In the genomic region with DNA sequence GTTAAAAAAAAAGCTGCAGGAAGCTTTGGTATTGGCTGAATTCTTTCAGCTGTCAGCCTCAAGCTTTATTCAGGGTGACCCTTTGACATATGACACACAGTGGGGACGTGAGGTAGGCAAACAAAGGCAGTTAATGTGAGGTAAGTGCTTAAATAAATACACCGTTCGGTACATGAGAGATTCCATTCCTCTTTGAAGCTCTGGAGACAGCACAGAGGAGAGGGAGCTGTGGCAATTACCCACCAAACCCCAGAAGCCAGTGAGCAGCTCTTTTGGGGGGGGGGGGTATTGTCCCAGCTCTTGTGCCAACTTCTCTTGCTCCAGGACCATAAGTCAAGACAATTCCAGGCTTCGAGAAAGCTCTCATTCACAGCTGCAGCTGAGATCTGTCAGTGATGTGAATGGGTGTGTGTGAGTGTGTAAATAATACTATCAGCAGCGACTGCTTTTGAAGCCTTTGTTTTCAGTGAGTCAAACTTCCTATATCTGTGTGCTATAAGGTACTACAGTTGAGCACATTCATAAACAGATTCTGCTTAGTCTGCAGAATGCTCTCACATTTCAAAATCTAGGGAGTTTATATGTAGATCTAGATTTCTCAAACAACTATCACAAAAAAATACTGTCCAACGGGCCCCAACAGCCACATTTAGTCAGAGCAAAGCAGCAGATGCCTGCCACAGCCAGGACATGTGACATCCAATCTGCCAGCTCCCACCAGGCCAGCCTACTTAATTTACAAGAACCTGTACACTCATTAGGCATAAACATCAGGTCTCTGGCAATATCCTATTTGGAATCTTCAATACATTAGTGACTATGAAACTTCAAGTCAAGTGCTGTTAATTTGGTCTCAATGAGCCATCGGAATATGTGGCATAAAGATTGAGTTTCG, we compare ENCODE assay signal across 8 mouse cellular contexts. TPM values are rescaled to one million over a fixed set of nuclear protein-coding genes. Genes with fewer than 3 reads are reported as not detected.
DNase-seq lines count a peak whose midpoint lies in the region; ATAC-seq and TF ChIP-seq lines count a peak whose summit lies in the region.
"Had no signal": no experiment of that assay in that cellular context is flagged by ENCODE, and none has a peak within 500 bp of the region (broad histone marks: within the 10 kb centered on the region; RNA-seq: fewer than 3 reads in every experiment).

No protein-coding gene starts in this region.

- no peaks in the 10 kb centered on the region for H3K36me3 ChIP-seq in liver, adult 2 months (ENCODE audit: control insufficient read depth, insufficient read depth, low read length)
- no peaks in the 10 kb centered on the region for H3K36me3 ChIP-seq in forebrain, embryonic 12.5 days (replicated peaks)
- H3K36me3 ChIP-seq in intestine, embryonic 15.5 days, result no peaks in the 10 kb centered on the region
- H3K36me3 ChIP-seq in neural tube, embryonic 15.5 days, result no peaks in the 10 kb centered on the region
- H3K36me3 ChIP-seq: embryonic facial prominence, embryonic 13.5 days had no signal

- H3K79me2 ChIP-seq in liver, adult 2 months (ENCODE audit: control insufficient read depth, insufficient read depth, low read length), result peaks cover 16% of the 10 kb centered on the region; the same call in 1 of the 2 replicates

- no peak overlapping the region for H3K4me2 ChIP-seq in forebrain, embryonic 12.5 days
- peak overlapping the region; percentile 20 for H3K4me2 ChIP-seq in intestine, embryonic 15.5 days (replicated peaks)
- 0 out of 2 replicates have a peak overlapping the region, but pooled peaks have one; percentile 22 for H3K4me2 ChIP-seq in neural tube, embryonic 15.5 days
- H3K4me2 ChIP-seq: embryonic facial prominence, embryonic 13.5 days had no signal

- H3K27me3 ChIP-seq in liver, adult 2 months (ENCODE audit: control insufficient read depth, insufficient read depth, low read length), result no peaks in the 10 kb centered on the region
- H3K27me3 ChIP-seq in forebrain, embryonic 12.5 days, result no peaks in the 10 kb centered on the region
- no peaks in the 10 kb centered on the region for H3K27me3 ChIP-seq in intestine, embryonic 15.5 days (replicated peaks)
- no peaks in the 10 kb centered on the region for H3K27me3 ChIP-seq in neural tube, embryonic 15.5 days (replicated peaks)
- H3K27me3 ChIP-seq: embryonic facial prominence, embryonic 13.5 days had no signal

- DNase-seq in liver, adult 2 months (ENCODE audit: extremely low read depth, low read depth, low spot score), result peak; percentile 96
- DNase-seq in liver, result no peak
- no peak for DNase-seq in Muller cell, postnatal 12 days (ENCODE audit: inconsistent ontology term)
- DNase-seq in left cerebral cortex, postnatal 25 days (ENCODE audit: low spot score in 2 of 2), result no peak

- no peaks in the 10 kb centered on the region for H3K9me3 ChIP-seq in forebrain, embryonic 12.5 days
- no peaks in the 10 kb centered on the region for H3K9me3 ChIP-seq in intestine, embryonic 15.5 days
- H3K9me3 ChIP-seq in neural tube, embryonic 15.5 days (replicated peaks), result no peaks in the 10 kb centered on the region
- H3K9me3 ChIP-seq: embryonic facial prominence, embryonic 13.5 days had no signal

- intact Hi-C loops in left cerebral cortex, postnatal 25 days (cut with DNase I), result no loop called here

- no peak for TF ChIP-seq CTCF in liver, adult 2 months (IDR thresholded peaks at IDR 0.05; ENCODE audit: low read depth, low read length)

- 41% methylated on average over 8 of the region's 8 CpGs for WGBS in liver, adult 2 months
- 40% methylated on average over 8 of the region's 8 CpGs for WGBS in forebrain, embryonic 12.5 days
- 28% methylated on average over 8 of the region's 8 CpGs for WGBS in intestine, embryonic 15.5 days
- 21% methylated on average over 8 of the region's 8 CpGs for WGBS in neural tube, embryonic 15.5 days

- no peak for TF ChIP-seq POLR2A in liver, adult 2 months (IDR thresholded peaks at IDR 0.05; ENCODE audit: extremely low read depth, insufficient read depth, low read length)

- H3K27ac ChIP-seq in liver, adult 2 months (replicated peaks; ENCODE audit: insufficient read depth, low read depth, low read length), result peak overlapping the region; percentile 74
- H3K27ac ChIP-seq in forebrain, embryonic 12.5 days, result 0 out of 2 replicates have a peak overlapping the region, but pooled peaks have one; percentile 53
- H3K27ac ChIP-seq in intestine, embryonic 15.5 days, result peak overlapping the region; percentile 24; the same call in 1 of the 2 replicates
- H3K27ac ChIP-seq in neural tube, embryonic 15.5 days (replicated peaks), result peak overlapping the region; percentile 78
- H3K27ac ChIP-seq: embryonic facial prominence, embryonic 13.5 days had no signal

- H3K4me1 ChIP-seq in liver, adult 2 months (ENCODE audit: control insufficient read depth, insufficient read depth, low read length), result peaks cover 12% of the 10 kb centered on the region; the same call in 1 of the 2 replicates
- H3K4me1 ChIP-seq in forebrain, embryonic 12.5 days, result peaks cover 11% of the 10 kb centered on the region
- 0 out of 2 replicates have a peak, but pooled peaks cover 6% of the 10 kb centered on the region for H3K4me1 ChIP-seq in intestine, embryonic 15.5 days (replicated peaks)
- peaks cover 21% of the 10 kb centered on the region for H3K4me1 ChIP-seq in neural tube, embryonic 15.5 days
- H3K4me1 ChIP-seq: embryonic facial prominence, embryonic 13.5 days had no signal

- no peak overlapping the region for H3K4me3 ChIP-seq in liver, adult 2 months (ENCODE audit: insufficient read depth, low read depth, low read length)
- no peak overlapping the region for H3K4me3 ChIP-seq in forebrain, embryonic 12.5 days (replicated peaks)
- H3K4me3 ChIP-seq in intestine, embryonic 15.5 days (replicated peaks), result no peak overlapping the region
- H3K4me3 ChIP-seq in neural tube, embryonic 15.5 days (replicated peaks), result no peak overlapping the region
- H3K4me3 ChIP-seq: embryonic facial prominence, embryonic 13.5 days had no signal

- H3K9ac ChIP-seq in liver, adult 2 months (ENCODE audit: low read depth, low read length), result peak overlapping the region; percentile 41; the same call in 1 of the 2 replicates
- no peak overlapping the region for H3K9ac ChIP-seq in forebrain, embryonic 12.5 days
- no peak overlapping the region for H3K9ac ChIP-seq in intestine, embryonic 15.5 days
- H3K9ac ChIP-seq in neural tube, embryonic 15.5 days (replicated peaks), result no peak overlapping the region
- H3K9ac ChIP-seq: embryonic facial prominence, embryonic 13.5 days had no signal

- peak; percentile 57; the same call in 1 of the 2 replicates for ATAC-seq in forebrain, embryonic 12.5 days (ENCODE audit: low FRiP score)
- peak; percentile 89 for ATAC-seq in intestine, embryonic 15.5 days
- peak; percentile 60 for ATAC-seq in neural tube, embryonic 15.5 days (ENCODE audit: low FRiP score)

RNA-seq across cellular contexts. Expression of a gene that starts 40.5 kb away (rescaled TPM):
- total RNA-seq in liver, adult 2 months (2014; rRNA removed), result 15.4 and 17.7 TPM in 2 replicates
- polyA plus RNA-seq in liver, adult 2 months (2012; rRNA removed), result 0.88 and 0.95 TPM in 2 replicates
- 15.8 and 19.3 TPM in 2 replicates for polyA plus RNA-seq in forebrain, embryonic 12.5 days (2016; fragmentation: Nextera tagmentation; extraction: Ambion mirVana)
- polyA plus RNA-seq in intestine, embryonic 15.5 days (2015; fragmentation: Nextera tagmentation; extraction: Ambion mirVana), result 10.9 and 11.9 TPM in 2 replicates
- polyA plus RNA-seq in neural tube, embryonic 15.5 days (2015; fragmentation: Nextera tagmentation; extraction: Ambion mirVana), result 69.0 and 81.5 TPM in 2 replicates
- total RNA-seq in left cerebral cortex, postnatal 25 days (2021), result 100 to 1,000 TPM; 180 to 200 TPM

Comparison
In these comparisons a context has a peak if more than half of its experiments do, and no peak if none do; other contexts are left out.
1. H3K27ac ChIP-seq: peak in every context shown above with its lines; median percentile 78 in neural tube, embryonic 15.5 days; 74 in liver, adult 2 months; 53 in forebrain, embryonic 12.5 days; 24 in intestine, embryonic 15.5 days.